Mouse (Mus musculus): ENCODE measurements at regions not wholly inside any gene's neighbourhood (a gene's known extent, or its start where the extent isn't known, plus 50 kb on each side); places are given as distances from the start of the nearest gene placed in this dataset.

- H3K36me3 ChIP-seq: no peaks in the 10 kb centered on the region
- no peak overlapping the region for H3K27ac ChIP-seq
- H3K27me3 ChIP-seq: no peaks in the 10 kb centered on the region
- H3K4me3 ChIP-seq: no peak overlapping the region
- no peaks in the 10 kb centered on the region for H3K9me3 ChIP-seq (replicated peaks)
- H3K4me2 ChIP-seq: no peak overlapping the region
- no peak for ATAC-seq (replicated peaks; ENCODE audit: insufficient number of reproducible peaks, insufficient read depth, low FRiP score, low read depth)
- 70% methylated on average over 6 of the region's 6 CpGs for WGBS
- H3K4me1 ChIP-seq (replicated peaks): no peaks in the 10 kb centered on the region
- H3K9ac ChIP-seq: no peak overlapping the region
Measured at GRCm38 (mm10) chr12:43962551-43963120, 247.5 kb downstream of the Dnajb9 start.

- Histone ChIP-seq H3K9me3 (replicated peaks) (no peaks in the 10 kb centered on the region), H3K9ac (no peak overlapping the region), H3K27ac (no peak overlapping the region), H3K4me1 (replicated peaks) (no peaks in the 10 kb centered on the region), H3K27me3 (no peaks in the 10 kb centered on the region), H3K4me3 (no peak overlapping the region), H3K36me3 (no peaks in the 10 kb centered on the region), H3K4me2 (no peak overlapping the region)
- 77% methylated on average over 5 of the region's 5 CpGs for WGBS
- no peak for ATAC-seq (replicated peaks; ENCODE audit: insufficient number of reproducible peaks, insufficient read depth, low FRiP score, low read depth)
Measured at GRCm38 (mm10) chr12:43924228-43924627, 285.9 kb downstream of the Dnajb9 start.

DNA sequence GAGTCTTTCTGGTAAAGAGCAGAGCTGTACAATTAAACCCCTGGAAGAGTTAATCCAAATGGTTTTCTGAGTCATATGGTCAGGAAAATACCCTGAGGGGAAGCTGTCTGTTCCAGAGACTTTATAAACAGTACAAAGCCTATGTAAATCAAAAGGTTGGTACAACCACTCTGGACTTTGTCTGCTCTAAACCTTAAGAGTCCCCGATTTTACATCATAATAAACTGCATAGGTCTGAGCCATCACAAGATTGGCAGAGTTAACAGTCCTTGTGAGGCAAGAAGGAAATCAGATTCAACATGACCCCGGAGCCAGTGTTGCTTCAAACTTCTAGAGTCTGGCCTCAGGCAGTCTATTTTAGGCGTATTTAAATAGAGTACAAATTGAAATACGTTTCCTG is 289.7 kb downstream of the Dnajb9 start:
- 56% methylated on average over 4 of the region's 4 CpGs for WGBS
- no peaks in the 10 kb centered on the region for H3K27me3 ChIP-seq
- H3K36me3 ChIP-seq: no peaks in the 10 kb centered on the region
- ATAC-seq (replicated peaks; ENCODE audit: insufficient number of reproducible peaks, insufficient read depth, low FRiP score, low read depth): no peak
- no peak overlapping the region for H3K4me2 ChIP-seq
- no peak overlapping the region for H3K9ac ChIP-seq
- H3K4me1 ChIP-seq (replicated peaks): no peaks in the 10 kb centered on the region
- H3K27ac ChIP-seq: no peak overlapping the region
- no peak overlapping the region for H3K4me3 ChIP-seq
- H3K9me3 ChIP-seq (replicated peaks): no peaks in the 10 kb centered on the region

GRCm38 (mm10) chr12:43919114-43919513 is 291.0 kb downstream of the Dnajb9 start:
- ATAC-seq (replicated peaks; ENCODE audit: insufficient number of reproducible peaks, insufficient read depth, low FRiP score, low read depth): no peak
- no peak overlapping the region for H3K9ac ChIP-seq

DNA sequence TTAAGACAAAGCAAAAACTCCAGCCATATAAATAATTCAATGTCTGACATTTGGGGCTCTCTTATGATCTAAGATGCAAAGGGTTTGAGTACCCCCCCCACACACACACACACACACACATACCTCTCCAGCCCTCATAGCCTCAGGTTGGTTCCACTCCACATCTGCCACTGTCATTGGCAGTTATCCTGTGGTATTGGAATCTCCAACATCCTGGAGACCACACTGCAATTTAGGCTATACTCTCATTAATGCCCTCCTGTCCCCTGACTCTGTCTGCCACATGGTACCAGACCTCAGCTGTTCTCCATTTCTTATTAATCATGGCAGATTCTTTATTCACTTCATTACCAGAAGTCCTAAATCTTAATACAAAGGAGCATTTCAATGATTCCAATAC is 293.3 kb downstream of the Dnajb9 start:
- H3K4me3 ChIP-seq: no peak overlapping the region
- H3K4me2 ChIP-seq: no peak overlapping the region
- no peaks in the 10 kb centered on the region for H3K4me1 ChIP-seq (replicated peaks)
- H3K9ac ChIP-seq: no peak overlapping the region
- ATAC-seq (replicated peaks; ENCODE audit: insufficient number of reproducible peaks, insufficient read depth, low FRiP score, low read depth): no peak
- H3K36me3 ChIP-seq: no peaks in the 10 kb centered on the region
- no peak overlapping the region for H3K27ac ChIP-seq
- H3K27me3 ChIP-seq: no peaks in the 10 kb centered on the region
- H3K9me3 ChIP-seq (replicated peaks): no peaks in the 10 kb centered on the region

More at GRCm38 (mm10) chr12:43919114-43919513, 291.0 kb downstream of the Dnajb9 start:
- H3K27me3 ChIP-seq: no peaks in the 10 kb centered on the region
- H3K9me3 ChIP-seq (replicated peaks): no peaks in the 10 kb centered on the region
- H3K4me3 ChIP-seq: no peak overlapping the region
- no peak overlapping the region for H3K27ac ChIP-seq
- WGBS: 66% methylated on average over 3 of the region's 3 CpGs
- H3K4me1 ChIP-seq (replicated peaks): no peaks in the 10 kb centered on the region
- no peak overlapping the region for H3K4me2 ChIP-seq
- H3K36me3 ChIP-seq: no peaks in the 10 kb centered on the region

- Histone ChIP-seq H3K4me2 (no peak overlapping the region), H3K27ac (no peak overlapping the region), H3K27me3 (no peaks in the 10 kb centered on the region), H3K9me3 (replicated peaks) (no peaks in the 10 kb centered on the region), H3K9ac (no peak overlapping the region), H3K36me3 (no peaks in the 10 kb centered on the region), H3K4me3 (no peak overlapping the region), H3K4me1 (replicated peaks) (no peaks in the 10 kb centered on the region)
- 86% methylated on average over 3 of the region's 3 CpGs for WGBS
- ATAC-seq (replicated peaks; ENCODE audit: insufficient number of reproducible peaks, insufficient read depth, low FRiP score, low read depth): no peak
Measured at GRCm38 (mm10) chr12:43899273-43899672, 310.9 kb downstream of the Dnajb9 start.

- Histone ChIP-seq H3K4me2 (no peak overlapping the region), H3K36me3 (no peaks in the 10 kb centered on the region), H3K27ac (no peak overlapping the region), H3K4me3 (no peak overlapping the region), H3K27me3 (no peaks in the 10 kb centered on the region), H3K4me1 (replicated peaks) (no peaks in the 10 kb centered on the region), H3K9ac (no peak overlapping the region), H3K9me3 (replicated peaks) (no peaks in the 10 kb centered on the region)
- WGBS: 34% methylated on average over 3 of the region's 3 CpGs
- no peak for ATAC-seq (replicated peaks; ENCODE audit: insufficient number of reproducible peaks, insufficient read depth, low FRiP score, low read depth)
Measured at GRCm38 (mm10) chr12:43885596-43885995, 324.5 kb downstream of the Dnajb9 start.

DNA sequence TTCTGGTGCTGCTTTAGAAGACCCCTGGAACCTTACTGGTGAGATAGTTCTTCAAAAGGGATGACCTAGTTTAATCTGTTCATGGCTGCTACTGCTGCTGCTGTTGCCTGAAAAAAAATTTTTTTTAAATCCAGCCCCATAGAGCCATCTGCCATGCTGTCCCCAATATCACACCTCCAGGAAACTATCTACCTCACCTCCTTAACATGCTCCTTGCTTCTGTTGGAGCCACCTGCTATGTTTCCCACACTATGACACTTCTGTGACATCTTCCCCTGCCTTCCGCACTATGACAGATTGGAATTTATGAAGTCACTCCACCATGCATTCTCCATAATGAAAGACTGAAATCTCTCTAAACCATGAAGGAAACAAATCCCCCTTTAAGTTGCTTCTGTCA is 349.6 kb downstream of the Dnajb9 start:
- Histone ChIP-seq H3K9me3 (replicated peaks) (no peaks in the 10 kb centered on the region), H3K4me1 (replicated peaks) (no peaks in the 10 kb centered on the region), H3K27me3 (no peaks in the 10 kb centered on the region), H3K4me2 (no peak overlapping the region), H3K27ac (no peak overlapping the region), H3K4me3 (no peak overlapping the region), H3K9ac (no peak overlapping the region), H3K36me3 (no peaks in the 10 kb centered on the region)
- no peak for ATAC-seq (replicated peaks; ENCODE audit: insufficient number of reproducible peaks, insufficient read depth, low FRiP score, low read depth)
- 83% methylated on average over 1 of the region's 1 CpGs for WGBS

DNA sequence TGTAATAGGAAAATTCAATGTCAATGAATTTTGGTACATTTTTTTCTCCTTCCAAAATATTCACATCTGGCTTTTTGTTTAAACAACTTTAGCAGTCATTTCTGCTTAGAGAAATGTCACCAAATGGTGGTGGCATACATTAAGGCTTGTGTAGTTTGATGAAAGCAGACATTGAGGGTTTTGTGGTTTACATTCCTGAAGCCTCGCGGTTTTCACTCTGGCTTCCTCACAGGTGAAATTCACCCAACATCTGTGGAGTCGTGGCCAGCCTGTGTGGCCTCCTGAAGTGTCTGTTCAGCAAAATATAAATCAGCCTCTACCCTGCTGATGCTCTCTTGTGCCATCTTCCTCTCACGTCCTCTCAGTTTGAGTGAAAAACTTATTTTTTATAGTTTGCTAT is 353.8 kb downstream of the Dnajb9 start:
- Histone ChIP-seq H3K4me3 (no peak overlapping the region), H3K9me3 (replicated peaks) (no peaks in the 10 kb centered on the region), H3K27me3 (no peaks in the 10 kb centered on the region), H3K36me3 (no peaks in the 10 kb centered on the region), H3K9ac (no peak overlapping the region), H3K4me1 (replicated peaks) (no peaks in the 10 kb centered on the region), H3K4me2 (no peak overlapping the region), H3K27ac (no peak overlapping the region)
- WGBS: 69% methylated on average over 4 of the region's 4 CpGs
- no peak for ATAC-seq (replicated peaks; ENCODE audit: insufficient number of reproducible peaks, insufficient read depth, low FRiP score, low read depth)

GRCm38 (mm10) chr12:43852246-43852645 is 357.9 kb downstream of the Dnajb9 start:
- Histone ChIP-seq H3K4me3 (no peak overlapping the region), H3K4me1 (replicated peaks) (no peaks in the 10 kb centered on the region), H3K27ac (no peak overlapping the region), H3K27me3 (no peaks in the 10 kb centered on the region), H3K36me3 (no peaks in the 10 kb centered on the region), H3K4me2 (no peak overlapping the region), H3K9ac (no peak overlapping the region), H3K9me3 (replicated peaks) (no peaks in the 10 kb centered on the region)
- ATAC-seq (replicated peaks; ENCODE audit: insufficient number of reproducible peaks, insufficient read depth, low FRiP score, low read depth): no peak

- Histone ChIP-seq H3K4me3 (no peak overlapping the region), H3K4me1 (replicated peaks) (no peaks in the 10 kb centered on the region), H3K27me3 (no peaks in the 10 kb centered on the region), H3K9me3 (replicated peaks) (no peaks in the 10 kb centered on the region), H3K27ac (no peak overlapping the region), H3K36me3 (no peaks in the 10 kb centered on the region), H3K9ac (no peak overlapping the region), H3K4me2 (no peak overlapping the region)
- no peak for ATAC-seq (replicated peaks; ENCODE audit: insufficient number of reproducible peaks, insufficient read depth, low FRiP score, low read depth)
- WGBS: 49% methylated on average over 4 of the region's 4 CpGs
Measured at GRCm38 (mm10) chr12:43851264-43852009, 358.7 kb downstream of the Dnajb9 start.

DNA sequence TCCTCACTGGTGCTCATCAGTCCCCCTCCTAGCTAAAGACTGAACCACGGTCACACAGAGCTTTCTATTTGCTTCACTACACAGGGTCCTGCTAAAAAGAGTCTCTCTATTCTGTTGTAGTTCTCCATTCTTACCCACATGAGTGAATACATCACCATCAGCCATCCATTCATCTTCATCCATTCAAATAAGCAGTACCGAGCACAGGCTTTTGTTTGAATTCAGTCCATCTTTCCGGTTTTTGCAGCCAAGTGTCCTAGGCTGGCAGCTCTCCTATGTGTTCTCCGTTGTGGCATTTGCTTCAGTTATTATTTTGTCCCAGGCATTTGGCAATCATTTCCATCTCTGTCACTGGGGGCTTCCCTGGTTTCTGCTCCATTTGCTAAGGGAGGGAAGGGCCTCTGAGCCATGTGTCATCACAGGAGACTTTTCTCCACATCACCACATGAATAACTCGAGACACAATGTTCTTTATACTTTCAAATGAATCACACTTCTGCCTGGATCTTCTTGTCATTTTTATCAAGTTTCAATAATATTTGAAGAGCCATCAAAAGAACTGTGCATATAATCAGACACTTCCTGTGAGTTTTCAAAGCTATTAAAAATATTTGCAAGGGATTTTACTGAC is 366.1 kb downstream of the Dnajb9 start:
- H3K4me2 ChIP-seq: no peak overlapping the region
- no peaks in the 10 kb centered on the region for H3K27me3 ChIP-seq
- no peak overlapping the region for H3K27ac ChIP-seq
- no peak overlapping the region for H3K4me3 ChIP-seq
- H3K4me1 ChIP-seq (replicated peaks): no peaks in the 10 kb centered on the region
- no peaks in the 10 kb centered on the region for H3K9me3 ChIP-seq (replicated peaks)
- WGBS: 61% methylated on average over 5 of the region's 5 CpGs
- no peak overlapping the region for H3K9ac ChIP-seq
- ATAC-seq (replicated peaks; ENCODE audit: insufficient number of reproducible peaks, insufficient read depth, low FRiP score, low read depth): no peak
- no peaks in the 10 kb centered on the region for H3K36me3 ChIP-seq
